In genomic region chr10:13596073-13596472, GRCm38 (mm10) we compare ENCODE assay signal across 12 mouse cellular contexts. TPM values are rescaled to one million over a fixed set of nuclear protein-coding genes. Genes with fewer than 3 reads are reported as not detected.
DNase-seq lines count a peak whose midpoint lies in the region; ATAC-seq and TF ChIP-seq lines count a peak whose summit lies in the region.
"Had no signal": no experiment of that assay in that cellular context is flagged by ENCODE, and none has a peak within 500 bp of the region (broad histone marks: within the 10 kb centered on the region; RNA-seq: fewer than 3 reads in every experiment).

No protein-coding gene starts in this region.

- H3K4me2 ChIP-seq in hindbrain, postnatal 0 days (ENCODE audit: low read depth, low read length), result no peak overlapping the region
- H3K4me2 ChIP-seq in hindbrain, embryonic 12.5 days (replicated peaks), result no peak overlapping the region
- H3K4me2 ChIP-seq: forebrain, embryonic 15.5 days; hindbrain, embryonic 15.5 days had no signal

- peak; percentile 20 for DNase-seq in embryo, embryonic 10 days (ENCODE audit: low spot score)
- no peak for DNase-seq in embryo, embryonic 11 days
- DNase-seq in hindbrain, postnatal 0 days (ENCODE audit: low spot score), result peak; percentile 30
- DNase-seq in right cerebral cortex, adult 2 months (ENCODE audit: low spot score in 2 of 2), result peak; percentile 45 to 55
- no peak for DNase-seq in right cerebral cortex, postnatal 4 days
- peak; percentile 18 for DNase-seq in skeletal muscle tissue, adult 2 months (ENCODE audit: low read depth, low spot score)
- DNase-seq: cerebellum, adult 8-10 months had no signal

- H3K27me3 ChIP-seq in hindbrain, postnatal 0 days (ENCODE audit: insufficient read depth, low read length), result no peaks in the 10 kb centered on the region
- H3K27me3 ChIP-seq in hindbrain, embryonic 12.5 days, result no peaks in the 10 kb centered on the region
- H3K27me3 ChIP-seq: forebrain, embryonic 15.5 days; hindbrain, embryonic 15.5 days; megakaryocyte, embryonic 14.5 days had no signal

- H3K4me1 ChIP-seq in hindbrain, postnatal 0 days (ENCODE audit: insufficient read depth, low read length), result no peaks in the 10 kb centered on the region
- no peaks in the 10 kb centered on the region for H3K4me1 ChIP-seq in hindbrain, embryonic 12.5 days
- H3K4me1 ChIP-seq: forebrain, embryonic 15.5 days; hindbrain, embryonic 15.5 days had no signal

- H3K9me3 ChIP-seq in hindbrain, postnatal 0 days (ENCODE audit: low read length), result no peaks in the 10 kb centered on the region
- H3K9me3 ChIP-seq in hindbrain, embryonic 12.5 days (replicated peaks), result peaks cover 5% of the 10 kb centered on the region; the same call in 1 of the 2 replicates
- H3K9me3 ChIP-seq: forebrain, embryonic 15.5 days; hindbrain, embryonic 15.5 days had no signal

- 28% methylated on average over 3 of the region's 3 CpGs for WGBS in hindbrain, postnatal 0 days
- WGBS in hindbrain, embryonic 12.5 days, result 32% methylated on average over 3 of the region's 3 CpGs

- TF ChIP-seq CTCF in hindbrain, postnatal 0 days (IDR thresholded peaks at IDR 0.05; ENCODE audit: low read depth), result no peak

- peak; percentile 38; the same call in 1 of the 2 replicates for ATAC-seq in hindbrain, postnatal 0 days
- ATAC-seq in hindbrain, embryonic 12.5 days (ENCODE audit: low FRiP score), result no peak
- ATAC-seq in megakaryocyte-erythroid progenitor cell, adult 5-6 weeks (replicated peaks; ENCODE audit: low FRiP score, low TSS enrichment, poor library complexity, severe bottlenecking), result no peak
- ATAC-seq: forebrain, embryonic 15.5 days had no signal

- H3K4me3 ChIP-seq in hindbrain, postnatal 0 days (ENCODE audit: low read length), result no peak overlapping the region
- H3K4me3 ChIP-seq in hindbrain, embryonic 12.5 days, result no peak overlapping the region
- H3K4me3 ChIP-seq: forebrain, embryonic 15.5 days; hindbrain, embryonic 15.5 days; megakaryocyte, embryonic 14.5 days had no signal

- H3K9ac ChIP-seq in hindbrain, postnatal 0 days (replicated peaks; ENCODE audit: low read length), result no peak overlapping the region
- H3K9ac ChIP-seq in hindbrain, embryonic 12.5 days, result no peak overlapping the region
- H3K9ac ChIP-seq: forebrain, embryonic 15.5 days; hindbrain, embryonic 15.5 days had no signal

- no peaks in the 10 kb centered on the region for H3K36me3 ChIP-seq in hindbrain, postnatal 0 days (ENCODE audit: insufficient read depth, low read length)
- no peaks in the 10 kb centered on the region for H3K36me3 ChIP-seq in hindbrain, embryonic 12.5 days
- H3K36me3 ChIP-seq: forebrain, embryonic 15.5 days; hindbrain, embryonic 15.5 days had no signal

- no peak overlapping the region for H3K27ac ChIP-seq in hindbrain, postnatal 0 days
- H3K27ac ChIP-seq in hindbrain, embryonic 12.5 days, result no peak overlapping the region
- H3K27ac ChIP-seq: forebrain, embryonic 15.5 days; hindbrain, embryonic 15.5 days had no signal

RNA-seq across cellular contexts. Expression of gene Pex3, which starts 43.1 kb away (rescaled TPM):
- total RNA-seq in hindbrain, postnatal 0 days (2014; rRNA removed), result 23.7 and 30.5 TPM in 2 replicates
- polyA plus RNA-seq in hindbrain, postnatal 0 days (2015; fragmentation: Nextera tagmentation; extraction: Ambion mirVana), result 31.5 and 35.7 TPM in 2 replicates
- polyA plus RNA-seq in hindbrain, embryonic 12.5 days (2016; fragmentation: Nextera tagmentation; extraction: Ambion mirVana), result 24.2 and 25.8 TPM in 2 replicates
- 25.5 and 29.3 TPM in 2 replicates for total RNA-seq in megakaryocyte-erythroid progenitor cell, adult 5-6 weeks (2014; fragmentation: Nextera tagmentation)
- total RNA-seq in megakaryocyte-erythroid progenitor cell, adult 5-6 weeks (2017), result 15.7 and 24.0 TPM in 2 replicates

RNA-seq across cellular contexts. Expression of gene Adat2, which starts 43.4 kb away (rescaled TPM):
- 2.6 and 2.8 TPM in 2 replicates for total RNA-seq in hindbrain, postnatal 0 days (2014; rRNA removed)
- 2.4 and 2.9 TPM in 2 replicates for polyA plus RNA-seq in hindbrain, postnatal 0 days (2015; fragmentation: Nextera tagmentation; extraction: Ambion mirVana)
- 2.9 and 3.8 TPM in 2 replicates for polyA plus RNA-seq in hindbrain, embryonic 12.5 days (2016; fragmentation: Nextera tagmentation; extraction: Ambion mirVana)
- 14.1 and 19.4 TPM in 2 replicates for total RNA-seq in megakaryocyte-erythroid progenitor cell, adult 5-6 weeks (2014; fragmentation: Nextera tagmentation)
- total RNA-seq in megakaryocyte-erythroid progenitor cell, adult 5-6 weeks (2017), result 4.4 and 5.3 TPM in 2 replicates

Comparison
In these comparisons a context has a peak if more than half of its experiments do, and no peak if none do; other contexts are left out.
1. DNase-seq: peak in embryo, embryonic 10 days (single experiment), hindbrain, postnatal 0 days (single experiment), right cerebral cortex, adult 2 months (2 of 2) and skeletal muscle tissue, adult 2 months (single experiment); none in embryo, embryonic 11 days (single experiment) and right cerebral cortex, postnatal 4 days (single experiment).